Mouse (Mus musculus): ENCODE data around the gene Capzb. TPM values are rescaled to one million over a fixed set of nuclear protein-coding genes. Genes with fewer than 3 reads are reported as not detected.

Gene Capzb
- polyA plus RNA-seq, 1 experiment from 2014 or later, result 244 TPM

DNA sequence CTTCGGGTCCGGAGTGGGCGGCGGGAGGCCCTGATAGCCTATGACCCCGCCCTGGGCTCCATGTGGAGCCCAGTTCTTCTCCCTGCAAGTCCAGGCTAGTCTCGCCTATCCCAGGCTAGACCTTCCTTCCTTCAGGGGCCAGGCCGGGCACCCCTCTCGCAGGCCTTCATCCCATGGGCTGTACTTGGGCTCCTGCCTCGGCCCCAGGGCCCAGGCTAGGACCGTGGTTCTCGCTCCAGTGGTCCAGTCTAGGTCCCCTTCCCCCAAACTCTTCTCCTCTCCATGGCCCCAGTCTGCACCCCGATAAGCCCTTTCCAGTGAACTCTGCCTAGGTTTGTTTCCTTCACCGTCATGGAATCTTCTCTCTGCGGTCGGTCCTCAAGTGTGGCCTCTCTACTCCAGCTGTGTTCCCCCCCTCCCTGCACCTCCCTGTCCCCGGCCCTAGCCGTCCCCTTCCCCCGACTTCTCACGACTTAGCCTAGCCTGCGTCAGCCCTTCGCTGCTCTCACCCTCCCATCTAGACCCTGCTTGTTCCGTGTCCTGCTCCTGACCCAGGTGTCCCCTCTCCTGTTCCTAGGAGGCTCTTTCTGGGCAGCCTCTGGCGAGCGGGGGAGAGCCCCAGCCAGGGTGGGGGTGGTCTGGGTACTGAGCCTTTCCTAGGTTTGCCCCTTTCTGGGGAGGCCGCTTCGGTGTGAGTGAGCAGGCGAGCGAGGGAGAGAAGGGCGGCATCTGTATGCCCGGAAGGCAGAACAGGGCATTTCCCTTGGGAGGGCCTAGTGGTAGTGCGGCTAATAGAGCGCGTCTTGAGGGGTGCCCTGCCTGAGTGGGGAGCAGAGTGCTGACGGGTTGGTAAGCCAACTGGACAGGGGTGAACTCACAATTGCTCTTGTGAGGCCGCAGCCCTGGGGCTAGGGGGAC, 736 bp downstream of the Capzb start:
- Histone ChIP-seq H3K4me2 (peak overlapping the region; percentile 72), H3K36me3 (ENCODE audit: control insufficient read depth, insufficient read depth, low read length) (no peaks in the 10 kb centered on the region), H3K27ac (ENCODE audit: low read depth, low read length) (peak overlapping the region; percentile 25; the same call in 1 of the 2 replicates), H3K27me3 (ENCODE audit: control insufficient read depth, insufficient read depth, low read length) (no peaks in the 10 kb centered on the region), H3K9ac (ENCODE audit: low read length) (peak overlapping the region; percentile 89), H3K4me1 (ENCODE audit: control insufficient read depth, insufficient read depth, low read length) (peaks cover 27% of the 10 kb centered on the region), H3K9me3 (ENCODE audit: control insufficient read depth, low read length) (no peaks in the 10 kb centered on the region), H3K4me3 (ENCODE audit: low read depth, low read length) (peak overlapping the region; percentile 96)
- DNase-seq (ENCODE audit: low spot score, missing footprints), result peak; percentile 94
- 5% methylated on average over 35 of the region's 35 CpGs for WGBS
- ATAC-seq (ENCODE audit: low FRiP score), result peak; percentile 12; the same call in 1 of the 2 replicates

DNA sequence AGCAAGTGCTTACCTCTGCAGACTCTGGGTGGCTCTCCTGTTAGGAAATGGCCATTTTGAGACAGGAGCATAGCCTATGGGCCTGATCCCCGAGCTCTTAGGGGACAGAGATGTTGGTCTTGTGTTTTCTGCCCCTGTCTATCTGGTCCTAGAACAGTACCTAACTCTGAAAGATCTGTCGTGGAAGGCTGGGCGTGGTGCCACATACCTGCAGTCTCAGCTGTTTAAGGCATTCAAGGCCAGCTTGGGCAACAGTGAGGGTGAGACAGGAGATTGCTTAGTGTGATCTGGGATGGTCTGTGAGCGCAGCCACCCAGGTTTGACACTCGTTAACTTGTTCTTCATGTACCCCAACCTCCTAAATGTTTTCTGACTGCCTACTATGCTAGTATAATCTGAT, 2.4 kb downstream of the Capzb start:
- 82% methylated on average over 5 of the region's 5 CpGs for WGBS
- Histone ChIP-seq H3K4me1 (ENCODE audit: control insufficient read depth, insufficient read depth, low read length) (peaks cover 27% of the 10 kb centered on the region), H3K27ac (ENCODE audit: low read depth, low read length) (no peak overlapping the region), H3K27me3 (ENCODE audit: control insufficient read depth, insufficient read depth, low read length) (no peaks in the 10 kb centered on the region), H3K4me2 (no peak overlapping the region), H3K36me3 (ENCODE audit: control insufficient read depth, insufficient read depth, low read length) (peaks cover 3% of the 10 kb centered on the region; the same call in 1 of the 2 replicates), H3K9me3 (ENCODE audit: control insufficient read depth, low read length) (no peaks in the 10 kb centered on the region), H3K4me3 (ENCODE audit: low read depth, low read length) (no peak overlapping the region), H3K9ac (ENCODE audit: low read length) (no peak overlapping the region)
- DNase-seq (ENCODE audit: low spot score, missing footprints) (no peak), ATAC-seq (ENCODE audit: low FRiP score) (no peak)

DNA sequence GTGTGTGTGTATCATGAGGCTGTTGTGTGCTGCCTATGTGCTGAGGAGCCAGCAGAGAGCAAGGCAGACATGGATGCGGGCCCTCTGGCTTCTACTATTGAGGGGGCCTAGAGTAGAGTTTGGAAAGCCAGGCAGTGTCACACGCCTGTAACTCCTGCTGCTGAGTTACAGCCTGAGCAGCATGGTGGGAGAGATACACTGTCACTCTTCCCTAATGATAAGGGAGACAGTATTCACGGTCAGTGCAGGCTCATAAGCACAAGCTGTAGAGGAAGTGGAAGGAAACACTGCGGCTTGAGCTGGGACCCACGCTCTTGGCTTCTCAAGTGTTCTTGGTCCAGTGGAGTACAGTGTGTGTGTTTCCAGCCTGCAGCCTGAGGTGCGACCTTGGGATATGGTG, 3.8 kb downstream of the Capzb start:
- Histone ChIP-seq H3K27ac (ENCODE audit: low read depth, low read length) (no peak overlapping the region), H3K4me3 (ENCODE audit: low read depth, low read length) (no peak overlapping the region), H3K9ac (ENCODE audit: low read length) (no peak overlapping the region), H3K36me3 (ENCODE audit: control insufficient read depth, insufficient read depth, low read length) (peaks cover 3% of the 10 kb centered on the region; the same call in 1 of the 2 replicates), H3K27me3 (ENCODE audit: control insufficient read depth, insufficient read depth, low read length) (no peaks in the 10 kb centered on the region), H3K9me3 (ENCODE audit: control insufficient read depth, low read length) (no peaks in the 10 kb centered on the region), H3K4me1 (ENCODE audit: control insufficient read depth, insufficient read depth, low read length) (peaks cover 21% of the 10 kb centered on the region), H3K4me2 (no peak overlapping the region)
- ATAC-seq (ENCODE audit: low FRiP score) (no peak), DNase-seq (ENCODE audit: low spot score, missing footprints) (no peak)
- 89% methylated on average over 6 of the region's 6 CpGs for WGBS

GRCm38 (mm10) chr4:139196949-139197348, 4.2 kb downstream of the Capzb start:
- DNase-seq (ENCODE audit: low spot score, missing footprints), result no peak
- H3K9me3 ChIP-seq (ENCODE audit: control insufficient read depth, low read length), result no peaks in the 10 kb centered on the region
- no peak overlapping the region for H3K9ac ChIP-seq (ENCODE audit: low read length)
- H3K4me2 ChIP-seq, result no peak overlapping the region
- H3K4me3 ChIP-seq (ENCODE audit: low read depth, low read length), result no peak overlapping the region
- H3K27me3 ChIP-seq (ENCODE audit: control insufficient read depth, insufficient read depth, low read length), result no peaks in the 10 kb centered on the region
- peaks cover 16% of the 10 kb centered on the region for H3K4me1 ChIP-seq (ENCODE audit: control insufficient read depth, insufficient read depth, low read length)
- no peak overlapping the region for H3K27ac ChIP-seq (ENCODE audit: low read depth, low read length)
- WGBS, result 88% methylated on average over 6 of the region's 6 CpGs
- ATAC-seq (ENCODE audit: low FRiP score), result no peak
- H3K36me3 ChIP-seq (ENCODE audit: control insufficient read depth, insufficient read depth, low read length), result peaks cover 3% of the 10 kb centered on the region; the same call in 1 of the 2 replicates

DNA sequence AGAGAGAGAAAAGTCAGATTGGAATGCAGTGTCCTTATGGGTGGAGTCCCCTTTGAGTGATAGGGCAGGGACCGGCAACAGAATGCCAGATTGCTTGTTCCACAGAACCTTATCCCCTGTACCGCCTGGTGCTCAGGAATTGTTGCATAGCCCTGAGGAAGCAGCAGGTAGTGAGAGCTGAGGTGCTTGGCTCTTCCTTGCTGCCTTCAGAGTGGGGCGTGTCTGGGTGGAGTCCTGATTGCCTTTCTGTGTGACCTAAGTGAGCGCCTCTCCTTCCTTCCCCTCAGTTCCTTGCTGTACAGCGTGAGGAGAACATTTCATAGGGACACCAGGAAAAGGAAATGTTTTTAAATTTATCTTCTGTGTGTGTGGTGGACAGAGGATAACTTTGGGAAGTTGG, 4.8 kb downstream of the Capzb start:
- no peaks in the 10 kb centered on the region for H3K27me3 ChIP-seq (ENCODE audit: control insufficient read depth, insufficient read depth, low read length)
- no peaks in the 10 kb centered on the region for H3K9me3 ChIP-seq (ENCODE audit: control insufficient read depth, low read length)
- no peak overlapping the region for H3K9ac ChIP-seq (ENCODE audit: low read length)
- peaks cover 14% of the 10 kb centered on the region for H3K4me1 ChIP-seq (ENCODE audit: control insufficient read depth, insufficient read depth, low read length)
- no peak overlapping the region for H3K27ac ChIP-seq (ENCODE audit: low read depth, low read length)
- H3K4me3 ChIP-seq (ENCODE audit: low read depth, low read length), result no peak overlapping the region
- ATAC-seq (ENCODE audit: low FRiP score), result no peak
- H3K36me3 ChIP-seq (ENCODE audit: control insufficient read depth, insufficient read depth, low read length), result peaks cover 3% of the 10 kb centered on the region; the same call in 1 of the 2 replicates
- H3K4me2 ChIP-seq, result no peak overlapping the region
- DNase-seq (ENCODE audit: low spot score, missing footprints), result no peak
- 84% methylated on average over 5 of the region's 5 CpGs for WGBS

DNA sequence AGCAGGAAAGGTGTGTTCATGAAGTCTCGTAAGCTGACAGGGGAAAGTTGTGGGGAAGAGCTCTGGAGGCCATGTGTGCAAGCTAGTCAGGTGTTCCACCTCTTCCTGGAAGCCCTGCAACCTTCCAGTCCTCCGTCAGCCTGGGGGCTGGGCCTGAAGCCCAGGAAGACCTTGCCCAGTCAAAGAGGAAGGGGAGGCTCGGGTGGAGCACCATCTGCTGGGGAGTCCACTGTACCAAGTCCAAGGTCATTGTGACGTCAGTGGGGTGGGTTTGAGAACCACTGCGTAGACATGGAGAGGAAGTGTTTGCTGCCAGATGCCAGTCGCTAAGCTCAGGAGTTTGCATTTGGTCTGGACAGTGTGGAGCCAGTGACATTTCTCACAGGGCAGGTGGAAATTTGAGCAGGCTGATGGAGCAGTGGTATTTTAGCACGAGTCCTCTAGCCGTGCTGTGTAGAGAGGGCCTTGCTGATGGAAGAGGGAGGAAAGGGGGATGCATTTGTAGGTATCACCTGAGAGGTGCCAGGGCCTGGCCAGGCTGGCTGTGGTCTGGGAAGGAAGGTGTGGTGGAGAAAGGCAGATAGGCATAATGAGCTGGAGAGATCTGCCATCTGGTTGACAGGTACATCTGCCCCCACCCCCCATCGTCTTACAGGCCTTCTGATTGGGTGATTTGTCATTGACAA, 5.4 kb downstream of the Capzb start:
- Histone ChIP-seq H3K36me3 (ENCODE audit: control insufficient read depth, insufficient read depth, low read length) (peaks cover 3% of the 10 kb centered on the region; the same call in 1 of the 2 replicates), H3K4me1 (ENCODE audit: control insufficient read depth, insufficient read depth, low read length) (peaks cover 14% of the 10 kb centered on the region), H3K9me3 (ENCODE audit: control insufficient read depth, low read length) (no peaks in the 10 kb centered on the region), H3K27ac (ENCODE audit: low read depth, low read length) (no peak overlapping the region), H3K27me3 (ENCODE audit: control insufficient read depth, insufficient read depth, low read length) (no peaks in the 10 kb centered on the region), H3K4me2 (no peak overlapping the region), H3K9ac (ENCODE audit: low read length) (no peak overlapping the region), H3K4me3 (ENCODE audit: low read depth, low read length) (no peak overlapping the region)
- no peak for DNase-seq (ENCODE audit: low spot score, missing footprints)
- WGBS, result 87% methylated on average over 9 of the region's 9 CpGs
- no peak for ATAC-seq (ENCODE audit: low FRiP score)

GRCm38 (mm10) chr4:139199126-139199525, 6.4 kb downstream of the Capzb start:
- no peak overlapping the region for H3K4me2 ChIP-seq
- H3K36me3 ChIP-seq (ENCODE audit: control insufficient read depth, insufficient read depth, low read length), result peaks cover 3% of the 10 kb centered on the region; the same call in 1 of the 2 replicates
- peak; percentile 28 for DNase-seq (ENCODE audit: low spot score, missing footprints)
- H3K27ac ChIP-seq (ENCODE audit: low read depth, low read length), result no peak overlapping the region
- H3K4me3 ChIP-seq (ENCODE audit: low read depth, low read length), result no peak overlapping the region
- H3K9me3 ChIP-seq (ENCODE audit: control insufficient read depth, low read length), result no peaks in the 10 kb centered on the region
- H3K4me1 ChIP-seq (ENCODE audit: control insufficient read depth, insufficient read depth, low read length), result peaks cover 5% of the 10 kb centered on the region; the same call in 1 of the 2 replicates
- no peak overlapping the region for H3K9ac ChIP-seq (ENCODE audit: low read length)
- no peaks in the 10 kb centered on the region for H3K27me3 ChIP-seq (ENCODE audit: control insufficient read depth, insufficient read depth, low read length)
- 90% methylated on average over 9 of the region's 9 CpGs for WGBS
- no peak for ATAC-seq (ENCODE audit: low FRiP score)

- Histone ChIP-seq H3K9ac (ENCODE audit: low read length) (no peak overlapping the region), H3K27ac (ENCODE audit: low read depth, low read length) (no peak overlapping the region), H3K9me3 (ENCODE audit: control insufficient read depth, low read length) (no peaks in the 10 kb centered on the region), H3K4me1 (ENCODE audit: control insufficient read depth, insufficient read depth, low read length) (0 out of 2 replicates have a peak, but pooled peaks cover 2% of the 10 kb centered on the region), H3K4me2 (no peak overlapping the region), H3K36me3 (ENCODE audit: control insufficient read depth, insufficient read depth, low read length) (peaks cover 3% of the 10 kb centered on the region; the same call in 1 of the 2 replicates), H3K27me3 (ENCODE audit: control insufficient read depth, insufficient read depth, low read length) (no peaks in the 10 kb centered on the region), H3K4me3 (ENCODE audit: low read depth, low read length) (no peak overlapping the region)
- ATAC-seq (ENCODE audit: low FRiP score) (no peak), DNase-seq (ENCODE audit: low spot score, missing footprints) (no peak)
- WGBS, result 93% methylated on average over 8 of the region's 8 CpGs
These were observed 7.1 kb downstream of the Capzb start for GRCm38 (mm10) chr4:139199703-139200340.
